Mouse (Mus musculus) MN1 (cell line): ENCODE results near the gene Pyroxd2.

Source experiments
- DNase-seq: peaks from one replicate; pipeline ENCODE4 v3.0.0-alpha.2; 2016; ENCODE audit warnings: low spot score

Pyroxd2 gene

GRCm38 (mm10) chr19:42745084-42745868 is 7.3 kb downstream of the Pyroxd2 start:
- DNase-seq = no peak

- peak; percentile 46 for DNase-seq
These were observed 8.4 kb downstream of the Pyroxd2 start for GRCm38 (mm10) chr19:42744162-42744586.

GRCm38 (mm10) chr19:42743261-42743660 is 9.3 kb downstream of the Pyroxd2 start:
- DNase-seq = no peak

- no peak for DNase-seq
These were observed 10.7 kb downstream of the Pyroxd2 start for GRCm38 (mm10) chr19:42741884-42742283.

- no peak for DNase-seq
These were observed 12.2 kb downstream of the Pyroxd2 start for GRCm38 (mm10) chr19:42740163-42740899.

- DNase-seq = no peak
These were observed 12.8 kb downstream of the Pyroxd2 start for GRCm38 (mm10) chr19:42739734-42740133.

GRCm38 (mm10) chr19:42737753-42738152 is 14.8 kb downstream of the Pyroxd2 start:
- DNase-seq = no peak

- no peak for DNase-seq
These were observed 17.6 kb downstream of the Pyroxd2 start for GRCm38 (mm10) chr19:42734982-42735381.

GRCm38 (mm10) chr19:42727424-42727823 is 25.2 kb downstream of the Pyroxd2 start:
- no peak for DNase-seq

GRCm38 (mm10) chr19:42726766-42727165 is 25.8 kb downstream of the Pyroxd2 start:
- no peak for DNase-seq

GRCm38 (mm10) chr19:42725973-42726350 is 26.6 kb downstream of the Pyroxd2 start:
- no peak for DNase-seq

GRCm38 (mm10) chr19:42725056-42725972 is 27.3 kb downstream of the Pyroxd2 start:
- peak; percentile 72 for DNase-seq

- no peak for DNase-seq
These were observed 29.3 kb downstream of the Pyroxd2 start for GRCm38 (mm10) chr19:42723302-42723701.

- peak; percentile 53 for DNase-seq
These were observed 30.1 kb downstream of the Pyroxd2 start for GRCm38 (mm10) chr19:42722500-42722899.

- DNase-seq = no peak
These were observed 34.5 kb downstream of the Pyroxd2 start for GRCm38 (mm10) chr19:42718101-42718500.

- DNase-seq = no peak
These were observed 34.9 kb downstream of the Pyroxd2 start for GRCm38 (mm10) chr19:42717668-42718067.

- no peak for DNase-seq
These were observed 36.1 kb downstream of the Pyroxd2 start for GRCm38 (mm10) chr19:42716507-42716906.

- no peak for DNase-seq
These were observed 38.8 kb downstream of the Pyroxd2 start for GRCm38 (mm10) chr19:42713770-42714169.

GRCm38 (mm10) chr19:42699426-42699825 is 53.1 kb downstream of the Pyroxd2 start:
- no peak for DNase-seq

- DNase-seq = no peak
These were observed 54.0 kb downstream of the Pyroxd2 start for GRCm38 (mm10) chr19:42698576-42698975.

GRCm38 (mm10) chr19:42697336-42697735 is 55.2 kb downstream of the Pyroxd2 start:
- no peak for DNase-seq

GRCm38 (mm10) chr19:42690256-42690655 is 62.3 kb downstream of the Pyroxd2 start:
- DNase-seq = no peak
